Mouse (Mus musculus) A20 (cell line): ENCODE data around the gene Cbx2.

Experiments used
- DNase-seq: peaks from one replicate; pipeline ENCODE4 v3.0.0-alpha.2; 2011; ENCODE audit warnings: low read depth, low spot score

Cbx2 gene

DNA sequence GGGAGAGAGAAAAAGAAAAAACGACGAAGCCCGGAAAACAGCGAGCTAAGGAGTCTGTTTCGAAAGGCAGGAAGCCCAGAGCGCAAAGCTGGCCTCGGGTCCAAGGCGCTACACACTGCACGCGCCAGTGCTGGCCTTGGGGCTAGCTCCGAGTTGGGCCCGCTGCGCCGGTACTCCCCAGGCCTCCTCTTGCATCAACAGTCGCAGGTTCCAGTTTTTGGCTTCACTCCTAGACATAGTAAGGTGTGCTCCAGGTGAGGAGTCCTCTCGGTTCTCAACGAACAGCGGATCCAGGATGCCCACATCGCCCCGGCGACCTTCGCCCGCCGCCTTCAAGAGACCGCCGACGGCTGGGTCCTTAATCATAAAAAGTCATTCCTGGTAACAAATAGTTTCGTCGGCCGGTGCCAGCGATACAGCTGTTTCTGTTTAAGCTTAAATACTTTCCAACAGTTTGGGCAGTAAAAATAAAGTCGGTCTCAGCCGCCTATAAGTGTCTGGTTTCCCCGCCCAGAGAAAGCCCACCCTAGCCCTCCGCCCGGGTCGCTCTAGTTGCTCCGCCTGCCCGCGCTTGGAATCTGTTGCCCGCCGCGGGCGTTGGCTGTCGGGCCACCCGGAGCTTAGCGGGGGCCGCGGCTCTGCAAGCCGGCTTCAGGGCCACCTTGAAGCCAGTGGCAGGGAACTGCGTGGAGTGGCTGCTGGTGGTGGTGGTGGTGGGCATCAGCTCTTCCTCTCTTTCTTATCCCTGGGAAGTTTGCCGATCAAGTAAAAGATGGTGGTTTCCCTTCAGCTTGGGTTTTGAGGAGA, 19.9 kb downstream of the Cbx2 start:
- DNase-seq: no peak

DNA sequence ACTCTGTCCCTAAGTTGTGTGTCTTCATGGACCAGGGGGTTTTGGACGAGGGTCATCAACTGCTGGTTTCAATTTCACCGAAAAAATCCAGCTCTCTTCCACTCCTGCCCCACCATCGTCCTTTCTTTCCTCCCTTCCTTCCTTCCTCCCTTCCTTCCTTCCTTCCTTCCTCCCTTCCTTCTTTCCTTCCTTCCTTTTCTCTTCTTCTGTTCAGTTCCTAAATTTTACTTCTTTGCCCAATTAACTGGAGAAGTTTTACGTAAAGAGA, 20.4 kb downstream of the Cbx2 start:
- DNase-seq: no peak

DNA sequence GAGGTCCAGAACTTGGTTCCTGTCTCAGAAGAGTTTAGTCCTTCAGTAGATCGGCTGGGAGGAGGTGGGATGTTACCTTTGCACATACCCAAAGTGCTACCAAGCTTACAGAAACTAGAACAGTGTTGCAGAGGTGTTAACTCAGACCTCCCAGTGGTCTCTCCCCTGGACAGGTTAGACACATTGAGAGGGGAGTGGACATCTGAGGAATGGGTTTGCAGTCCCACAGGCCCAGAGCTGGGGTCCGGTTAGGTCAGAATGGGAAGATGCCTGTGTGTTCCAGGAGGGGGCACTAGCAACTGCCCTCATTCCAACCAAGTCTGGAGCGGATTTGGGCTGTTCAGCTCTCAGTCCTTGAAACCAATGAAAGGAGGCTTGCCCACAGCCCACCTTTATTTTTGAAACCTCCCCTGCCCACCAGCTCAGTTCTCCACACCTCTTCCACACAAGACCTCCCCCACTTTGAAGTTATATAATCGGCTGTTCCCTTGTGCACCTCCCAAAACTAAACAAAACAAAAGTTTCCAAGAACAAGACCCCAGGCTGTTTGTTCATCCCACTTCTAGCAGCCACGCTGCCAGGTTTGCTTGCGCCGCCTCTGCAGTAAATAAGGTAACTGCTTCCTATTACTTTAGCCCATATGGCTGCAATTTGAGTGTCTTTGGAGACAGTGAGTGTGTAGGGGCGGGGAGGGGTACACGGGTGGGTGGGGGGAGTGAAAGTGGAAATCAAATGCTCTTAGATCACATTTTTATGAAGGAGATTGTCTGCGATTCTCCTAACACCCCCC, 21.2 kb downstream of the Cbx2 start:
- DNase-seq: no peak

DNA sequence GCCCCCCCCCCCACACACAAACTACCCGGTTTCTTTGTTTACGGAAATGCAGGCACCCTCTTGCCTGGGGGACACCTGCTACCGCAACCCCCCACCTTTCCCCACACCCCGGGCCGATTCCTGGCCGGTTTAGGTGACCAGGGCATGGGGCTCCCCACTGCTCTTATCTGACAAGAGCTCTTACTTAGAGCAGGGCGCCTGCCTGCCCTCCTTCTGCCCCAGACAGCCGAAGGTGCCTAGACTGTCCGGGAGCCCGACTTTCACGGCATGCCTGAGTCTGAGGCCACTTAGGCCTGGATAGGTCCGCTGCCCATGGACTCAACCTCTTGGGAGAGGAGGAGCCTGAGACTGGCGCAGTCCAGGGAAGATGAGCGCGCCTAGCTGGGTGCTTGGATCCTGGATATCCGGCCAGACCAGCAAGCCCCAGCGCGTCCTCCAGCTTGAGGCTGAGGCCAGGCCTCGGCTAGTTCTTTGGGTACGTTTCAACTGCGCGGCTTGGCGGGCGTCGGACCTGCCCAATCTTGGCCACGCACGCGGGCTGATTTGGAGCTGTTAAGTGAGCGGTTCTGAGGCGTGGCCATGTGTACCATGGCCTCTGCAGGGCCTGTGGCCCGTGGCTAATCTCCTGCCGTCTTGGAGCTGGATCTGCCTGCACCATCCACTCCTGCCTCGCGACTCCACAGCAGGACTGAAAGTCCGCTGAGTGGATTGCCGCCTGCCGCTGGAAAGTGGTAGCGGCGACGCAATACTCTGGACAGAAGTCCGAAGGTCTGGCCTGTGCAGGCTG, 22.0 kb downstream of the Cbx2 start:
- DNase-seq: no peak

DNA sequence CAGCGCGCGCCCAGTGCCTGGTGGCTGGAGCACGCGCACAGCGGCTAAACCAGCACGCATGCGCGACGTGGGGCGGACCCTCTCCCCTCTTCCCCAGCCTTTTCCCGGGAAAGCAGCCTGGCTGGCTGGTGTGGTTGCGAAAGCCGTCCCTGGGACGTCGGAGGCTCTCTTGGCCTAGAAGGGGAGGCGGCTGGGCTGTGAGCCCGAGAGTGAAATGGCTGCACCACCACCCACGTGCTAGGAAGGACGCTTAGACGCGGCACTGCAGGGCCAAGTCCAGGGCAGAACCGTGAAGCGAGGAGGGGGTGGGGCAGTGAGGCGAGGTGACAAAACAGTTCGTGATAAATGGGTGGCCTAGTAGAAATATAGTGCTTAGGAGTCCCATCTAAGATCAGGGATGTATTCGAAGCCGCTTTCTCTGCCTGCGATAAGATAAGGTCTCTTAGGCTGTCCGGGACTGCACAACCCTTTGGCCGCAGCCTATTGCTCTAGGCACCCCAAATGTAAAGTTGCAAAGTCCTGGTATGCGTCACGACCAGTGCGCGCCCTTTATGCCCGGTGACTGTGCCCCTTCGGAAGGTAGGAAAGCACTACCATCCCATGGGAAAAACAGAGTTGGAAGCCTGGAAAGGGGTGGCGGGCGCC, 24.0 kb downstream of the Cbx2 start:
- no peak for DNase-seq

DNA sequence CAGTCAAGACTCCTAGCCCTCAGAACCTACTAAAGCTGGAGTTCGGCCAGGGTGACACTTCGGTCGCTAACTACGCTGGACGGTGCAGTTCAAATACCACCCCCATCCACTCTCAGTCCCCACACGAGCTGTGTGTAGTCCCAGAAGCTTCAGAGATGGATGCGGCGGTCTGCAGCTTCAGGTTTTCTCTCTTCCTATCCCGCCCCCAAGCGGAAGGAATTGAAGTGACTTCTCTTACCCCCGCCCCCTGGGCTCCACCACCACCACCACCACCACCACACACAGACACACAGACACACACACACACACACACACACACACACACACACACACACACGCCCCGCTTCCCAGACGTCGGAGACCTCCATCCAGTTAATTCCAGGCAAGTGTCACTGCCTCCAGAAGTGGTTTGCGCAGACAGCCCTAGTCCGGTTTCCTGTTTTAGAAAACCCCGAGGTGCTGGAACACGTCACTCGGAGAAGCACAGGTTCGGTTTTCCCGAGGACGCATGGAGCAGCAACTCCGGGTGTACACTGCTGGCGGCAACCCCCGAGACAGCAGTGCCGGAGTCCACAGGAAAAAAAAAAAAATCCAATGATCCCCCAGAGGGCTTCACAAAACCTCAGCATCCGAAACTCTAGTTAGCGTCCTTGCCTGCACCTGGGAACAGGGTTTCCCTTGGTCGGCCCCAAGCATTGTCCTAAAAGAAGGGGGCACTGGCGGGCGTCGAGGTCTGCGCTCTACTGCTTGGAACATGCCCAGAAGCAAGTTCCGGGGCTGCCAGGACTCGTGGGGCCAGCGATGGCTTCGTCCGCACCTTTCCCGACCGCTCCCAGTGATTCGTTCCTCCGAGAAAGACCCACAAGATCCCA, 24.7 kb downstream of the Cbx2 start:
- DNase-seq: no peak

DNA sequence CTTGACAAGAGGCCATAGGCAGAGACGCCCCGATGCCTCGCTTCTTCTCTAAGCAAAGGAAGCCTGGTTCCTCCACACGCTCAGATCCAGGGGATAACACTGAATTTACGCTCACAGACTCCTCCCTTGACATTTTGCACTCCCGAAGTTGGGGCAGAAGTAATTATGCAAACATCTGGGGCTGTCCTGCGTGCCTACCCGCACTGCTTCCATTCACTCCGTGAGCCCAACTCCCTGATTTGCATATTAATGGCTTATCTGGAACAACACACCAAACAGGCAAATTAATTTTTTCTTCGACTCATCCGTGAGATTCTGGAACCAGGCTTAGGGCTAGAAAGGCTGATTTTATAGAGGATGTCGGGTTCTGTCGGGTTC, 25.4 kb downstream of the Cbx2 start:
- DNase-seq: peak; percentile 70

DNA sequence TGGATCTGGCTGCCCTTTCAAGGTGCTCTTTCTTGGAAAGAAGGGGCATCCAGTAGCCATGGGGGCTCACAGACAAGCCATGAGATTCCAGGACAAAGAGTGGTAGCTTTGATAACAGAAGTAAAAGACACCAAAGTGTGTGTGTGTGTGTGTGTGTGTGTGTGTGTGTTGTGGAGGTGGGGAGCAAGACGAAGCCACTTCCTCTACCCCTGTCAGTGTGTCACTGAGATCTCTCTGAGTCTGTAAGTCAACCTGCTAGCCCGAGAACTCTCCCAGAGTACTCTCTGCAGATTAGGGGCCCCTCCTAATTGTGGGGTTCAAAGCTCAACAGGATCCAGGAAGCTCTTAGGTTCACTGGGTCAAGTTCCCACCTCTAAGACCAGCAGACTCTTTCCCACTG, 27.6 kb downstream of the Cbx2 start:
- DNase-seq: no peak

DNA sequence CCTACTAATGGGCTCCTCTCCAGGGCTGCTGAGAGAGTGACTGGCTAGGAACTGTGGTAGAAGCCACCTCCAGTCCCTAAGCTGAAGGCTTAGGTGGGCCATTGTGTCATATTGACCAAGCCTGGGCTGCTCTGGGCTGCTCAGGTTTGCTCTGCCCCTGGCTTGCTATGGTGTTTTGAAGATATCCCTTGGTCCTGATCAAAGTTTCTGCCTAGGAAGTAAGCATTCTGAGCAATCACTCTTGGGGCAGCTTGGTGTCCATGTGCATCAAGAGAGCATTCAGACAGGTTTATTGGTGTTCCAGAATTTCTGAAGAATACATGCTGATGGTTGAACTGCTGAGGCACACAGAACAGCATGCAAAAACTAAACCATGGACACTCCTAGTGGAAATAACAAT, 28.7 kb downstream of the Cbx2 start:
- DNase-seq: no peak

DNA sequence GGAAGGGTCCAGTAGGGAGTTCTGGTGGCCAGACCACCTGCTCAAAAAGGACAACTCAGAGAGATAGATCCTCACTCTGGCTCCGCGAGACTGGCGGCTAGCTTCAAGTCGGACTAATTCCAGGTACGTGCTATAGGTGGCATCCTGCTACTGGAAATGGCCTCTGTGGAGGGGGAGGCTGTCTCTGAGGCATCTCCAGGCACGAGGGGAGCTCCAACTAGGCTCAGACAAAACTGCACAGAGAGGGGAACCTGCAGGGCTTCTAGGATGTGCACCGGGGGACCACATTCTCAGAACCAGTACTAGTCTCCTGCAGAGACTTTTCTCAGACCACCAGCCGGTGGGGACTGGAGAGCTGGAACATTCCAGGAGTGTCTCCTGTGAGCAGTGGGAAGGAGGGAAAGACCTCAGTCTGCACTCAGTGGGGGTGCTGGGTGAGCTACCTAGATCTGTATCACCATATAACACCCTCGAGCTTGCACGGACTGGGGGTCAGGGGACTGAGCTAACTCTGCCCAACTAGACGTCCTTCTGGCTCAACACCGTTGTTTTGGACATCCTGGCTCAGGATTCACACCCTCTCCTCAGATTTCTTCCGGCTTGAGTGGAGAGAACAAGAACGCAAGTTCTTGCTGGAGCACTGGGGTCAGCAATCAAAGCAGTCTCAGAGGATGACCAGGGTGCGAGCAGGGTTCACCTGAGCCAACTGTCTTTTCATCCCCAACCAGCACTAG, 29.3 kb downstream of the Cbx2 start:
- DNase-seq: peak; percentile 44

DNA sequence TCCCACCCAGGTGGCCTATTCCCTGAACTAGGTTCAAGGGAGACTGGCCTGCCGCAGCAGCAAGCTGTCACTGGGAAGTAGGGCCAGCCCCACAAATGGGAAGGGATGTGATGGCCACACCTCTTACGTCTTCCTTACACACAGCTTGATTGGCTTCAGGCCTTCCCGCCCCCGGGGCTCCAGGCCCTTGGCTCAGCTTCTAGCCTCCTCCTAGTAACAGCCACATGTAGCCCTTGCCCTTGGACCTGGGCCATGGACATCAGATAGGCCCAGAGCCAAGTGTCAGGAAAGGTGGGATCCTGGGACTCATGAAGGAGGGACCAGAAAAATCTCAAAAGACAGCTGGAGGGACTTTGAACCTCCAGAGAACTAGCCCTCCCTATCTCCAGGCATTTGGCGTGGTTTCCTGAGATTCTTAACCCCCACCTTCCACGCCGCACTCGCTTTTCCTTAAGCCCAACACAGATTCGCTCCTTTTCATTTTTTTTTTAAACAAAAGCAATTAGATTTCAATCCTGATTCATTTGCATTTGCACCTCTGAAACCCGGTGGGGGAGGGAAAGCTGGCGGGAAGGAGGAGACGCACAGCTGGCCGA, 30.0 kb downstream of the Cbx2 start:
- no peak for DNase-seq

DNA sequence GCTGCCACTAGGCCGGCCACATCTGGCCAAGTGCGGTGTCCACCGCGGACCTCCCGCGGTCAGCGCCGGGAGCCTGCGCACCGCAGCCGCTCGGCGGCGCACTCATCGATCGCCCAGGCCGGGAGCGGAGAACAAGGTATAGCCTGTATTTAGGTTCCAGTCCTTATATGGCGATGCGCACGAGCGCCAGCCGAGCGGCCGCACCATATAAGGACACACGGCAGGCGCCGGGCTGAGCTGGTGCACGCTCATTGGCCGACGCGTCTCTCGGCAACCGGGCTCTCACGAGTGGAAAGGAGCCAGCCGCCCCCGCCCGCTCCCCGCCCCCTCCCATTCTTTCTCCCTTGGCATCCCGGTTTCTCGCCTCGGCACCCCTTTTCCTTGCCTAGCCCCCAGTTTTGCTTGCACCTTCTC, 30.5 kb downstream of the Cbx2 start:
- peak; percentile 93 for DNase-seq

DNA sequence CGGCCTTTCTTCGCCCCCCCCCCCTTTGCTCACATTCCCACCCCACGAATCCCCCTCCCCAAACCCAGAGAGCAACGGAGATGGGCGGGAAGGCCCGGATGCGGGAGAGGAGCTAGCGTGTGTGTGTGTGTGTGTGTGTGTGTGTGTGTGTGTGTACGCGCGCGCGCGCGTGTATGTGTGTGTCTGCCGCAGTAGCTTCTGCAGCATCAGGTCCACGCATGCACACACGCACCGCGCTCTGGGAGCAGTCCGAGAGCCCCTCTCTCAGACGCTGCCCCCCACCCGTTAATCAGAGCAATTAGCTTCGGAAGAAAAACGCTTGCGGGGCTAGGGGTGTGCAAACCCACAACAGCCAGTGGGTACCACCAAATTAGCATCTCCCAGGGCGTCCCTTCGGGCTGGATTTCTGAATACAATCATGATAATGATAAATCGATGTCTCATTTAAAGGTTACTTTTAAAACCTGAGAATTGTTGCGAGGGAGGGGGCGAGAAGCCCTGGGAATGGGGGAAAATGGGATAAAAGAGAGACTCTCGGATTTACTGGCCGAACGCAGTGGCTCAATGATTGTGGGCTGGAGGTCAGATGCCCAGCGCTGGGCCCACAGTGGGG, 31.1 kb downstream of the Cbx2 start:
- DNase-seq: peak; percentile 69

DNA sequence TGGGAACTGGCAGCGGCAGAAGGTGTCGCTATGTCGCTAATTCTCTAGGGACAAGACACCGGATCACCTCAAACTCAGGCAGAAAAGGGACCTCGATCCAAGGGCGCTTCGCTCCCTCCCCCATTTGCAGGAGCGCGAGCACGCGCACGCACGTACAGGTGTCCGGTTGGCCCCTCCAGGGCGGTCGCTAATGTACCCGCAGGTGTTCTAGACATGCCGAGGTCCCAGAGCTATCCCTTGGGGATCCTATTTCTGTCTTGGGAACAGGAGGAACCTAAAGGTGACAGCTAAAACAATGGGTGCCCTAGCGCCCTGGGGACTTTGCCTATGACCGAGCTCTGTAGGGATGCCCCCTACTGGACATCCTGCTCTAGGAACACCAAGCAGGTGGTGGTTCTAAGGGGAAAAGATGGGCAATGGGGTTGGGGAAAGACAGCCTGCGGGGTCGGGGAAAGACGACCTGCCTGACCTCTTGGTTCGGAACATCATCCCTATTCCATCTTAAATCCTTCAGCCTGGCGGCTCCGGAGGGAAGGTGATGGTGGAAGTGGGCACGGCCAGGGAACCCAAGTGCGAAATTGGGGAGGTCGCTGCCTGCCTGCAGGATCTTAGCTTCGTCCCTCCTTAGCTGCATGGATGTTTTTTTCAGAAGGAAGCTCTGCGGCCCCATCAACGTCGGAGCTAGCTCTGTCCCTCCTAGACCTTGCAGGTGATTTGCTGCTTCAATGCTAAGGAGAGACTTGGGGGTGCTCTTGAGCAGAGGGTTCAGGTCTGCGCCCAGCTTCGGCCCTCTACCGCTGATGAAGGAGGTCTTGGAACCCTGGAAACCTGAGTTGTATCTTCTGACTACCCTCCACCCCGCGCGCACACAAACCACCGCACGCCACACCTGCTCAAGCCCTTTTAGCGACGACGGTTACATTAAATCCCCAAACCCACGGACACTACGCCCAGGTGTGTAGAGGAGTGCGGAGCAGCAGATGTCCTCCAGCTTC, 31.9 kb downstream of the Cbx2 start:
- DNase-seq: peak; percentile 89

DNA sequence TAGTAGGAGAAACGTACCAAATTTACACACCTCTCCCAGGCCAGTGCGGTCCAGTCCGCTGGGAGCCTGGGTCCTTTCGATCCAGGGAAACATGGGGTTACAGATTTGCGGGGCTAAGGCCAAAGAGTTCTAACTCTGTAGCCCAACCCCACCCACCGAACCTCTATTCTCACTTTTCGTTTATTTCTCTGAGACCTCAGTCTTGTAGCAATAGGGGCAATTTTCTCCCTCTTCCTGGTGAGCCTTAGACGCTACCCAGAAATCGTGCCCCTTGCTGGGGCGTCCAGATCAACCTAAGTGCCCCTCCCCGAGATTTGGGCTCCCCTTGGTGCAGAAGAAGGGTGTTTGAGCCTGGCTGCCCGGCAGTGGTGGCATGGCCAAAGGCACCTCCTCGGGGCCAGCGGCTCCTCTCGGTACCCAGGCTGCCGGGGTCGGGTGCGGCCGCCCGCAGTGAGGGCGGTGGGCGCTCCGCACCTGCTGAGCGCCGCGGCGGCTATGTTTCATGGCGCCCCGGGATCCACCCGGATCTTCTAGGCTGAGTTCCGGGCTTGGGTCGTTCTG, 32.9 kb downstream of the Cbx2 start:
- peak; percentile 72 for DNase-seq

DNA sequence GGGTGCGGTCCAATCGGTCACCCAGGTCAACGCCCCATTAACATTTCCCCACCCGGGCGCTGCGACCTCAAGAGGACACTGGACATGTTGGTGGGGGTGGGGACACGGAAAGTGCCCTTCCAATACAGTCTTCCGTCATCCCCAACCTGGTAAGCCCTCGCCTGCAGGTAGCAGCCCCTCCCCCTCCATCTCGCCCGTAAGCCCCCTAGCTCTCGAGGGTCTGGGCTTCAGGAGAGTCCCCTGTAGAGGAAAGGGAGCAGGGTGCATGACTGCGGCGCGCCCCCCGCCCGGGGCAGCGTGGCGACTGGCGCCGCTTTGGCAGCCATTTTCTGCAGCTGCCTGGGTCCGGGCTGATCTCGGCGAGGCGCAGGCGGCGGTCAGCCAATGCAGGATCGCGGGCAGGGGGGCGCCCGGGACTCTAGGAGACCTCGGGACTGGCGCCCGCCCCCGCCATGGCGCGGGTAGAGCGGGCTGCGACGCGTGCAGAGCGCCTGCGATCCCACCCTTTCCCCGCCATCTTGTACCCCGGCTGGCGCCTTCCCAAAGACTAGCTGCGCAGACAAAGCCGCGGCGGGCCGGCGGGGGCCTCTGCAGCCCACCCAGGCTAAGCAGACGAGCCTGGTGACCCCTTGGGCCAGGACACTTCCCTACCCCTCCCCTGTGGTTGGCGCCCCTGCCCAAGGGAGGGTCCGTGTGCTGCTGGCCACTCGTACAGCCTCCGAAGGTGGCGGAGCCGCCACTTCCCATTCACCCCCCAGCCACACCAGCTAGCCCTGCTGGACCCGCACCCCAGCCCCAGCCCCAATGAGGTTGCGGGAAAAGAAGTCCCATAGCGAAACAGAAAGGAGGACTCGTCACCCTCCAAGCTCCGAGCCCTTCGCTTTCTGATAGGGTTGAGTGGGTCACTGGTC, 33.8 kb downstream of the Cbx2 start:
- peak; percentile 80 for DNase-seq

DNA sequence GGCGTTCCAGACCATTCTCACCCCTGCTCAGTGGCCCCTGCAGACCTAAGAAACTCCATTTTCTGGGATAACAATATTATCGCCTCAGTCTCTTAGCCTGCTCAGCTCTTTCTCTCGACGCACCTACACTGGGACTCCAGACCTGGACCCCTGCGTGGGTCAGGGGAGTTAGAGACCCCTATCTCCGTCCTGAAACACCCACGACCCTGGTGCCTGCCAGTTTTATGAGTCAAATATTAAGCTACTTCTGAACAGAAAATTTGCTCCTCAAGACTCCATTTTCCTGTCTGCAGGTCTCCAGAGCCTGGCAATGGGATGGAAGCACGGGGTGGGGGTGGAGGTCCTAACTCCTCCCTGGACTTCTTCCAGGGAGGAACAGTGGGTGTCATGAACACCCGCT, 34.5 kb downstream of the Cbx2 start:
- no peak for DNase-seq
